Mouse (Mus musculus) embryonic facial prominence, embryonic 14.5 days (tissue): ENCODE measurements at regions not wholly inside any gene's neighbourhood (a gene's known extent, or its start where the extent isn't known, plus 50 kb on each side); places are given as distances from the start of the nearest gene placed in this dataset. TPM values are rescaled to one million over a fixed set of nuclear protein-coding genes. Genes with fewer than 3 reads are reported as not detected.

ENCODE experiments used
- microRNA-seq: library from miRNA; unstranded; fragments of <30 nt; microRNA quantifications from one replicate; pipeline ENCODE4, GENCODE M21; 2016; ENCODE audit warnings: borderline number of aligned reads

Small RNA genes in the stretch of these regions (microRNA-seq; reads per million reads assigned to microRNA genes)
- not detected for gene Mir6379
